Mouse (Mus musculus) activated CD4-positive, CD25-positive, alpha-beta regulatory T cell, adult 4 months (primary cell): ENCODE results near the gene Actr5. TPM values are rescaled to one million over a fixed set of nuclear protein-coding genes. Genes with fewer than 3 reads are reported as not detected.

Experiments
- ATAC-seq: one replicate; pipeline ENCODE4 v1.8.0; 2017
- polyA plus RNA-seq, 2 experiments: library from polyadenylated mRNA; unstranded; fragments of 100-300 nt; shearing (Covaris generic); gene quantifications; one replicate each; pipeline ENCODE4 v1.2.1; 2017

The Actr5 gene
- polyA plus RNA-seq, 2 experiments from 2014 or later, result 3.1 to 3.2 TPM

- peak; percentile 5 for ATAC-seq
Measured at GRCm38 (mm10) chr2:158667671-158668432, 43.2 kb downstream of the Actr5 start.

GRCm38 (mm10) chr2:158668433-158669010, 43.8 kb downstream of the Actr5 start:
- no peak for ATAC-seq

- ATAC-seq, result peak; percentile 40
Measured at GRCm38 (mm10) chr2:158669199-158670195, 44.8 kb downstream of the Actr5 start.

- no peak for ATAC-seq
Measured at GRCm38 (mm10) chr2:158670571-158670970, 45.9 kb downstream of the Actr5 start.

- ATAC-seq, result no peak
Measured at GRCm38 (mm10) chr2:158672829-158673228, 48.1 kb downstream of the Actr5 start.

GRCm38 (mm10) chr2:158673493-158673892, 48.8 kb downstream of the Actr5 start:
- no peak for ATAC-seq

GRCm38 (mm10) chr2:158674131-158674530, 49.4 kb downstream of the Actr5 start:
- no peak for ATAC-seq

- ATAC-seq, result no peak
Measured at GRCm38 (mm10) chr2:158674759-158675158, 50.1 kb downstream of the Actr5 start.

GRCm38 (mm10) chr2:158675161-158675560, 50.5 kb downstream of the Actr5 start:
- ATAC-seq, result no peak

- no peak for ATAC-seq
Measured at GRCm38 (mm10) chr2:158675907-158676533, 51.3 kb downstream of the Actr5 start.

- peak; percentile 25 for ATAC-seq
Measured at GRCm38 (mm10) chr2:158677946-158678345, 53.3 kb downstream of the Actr5 start.

GRCm38 (mm10) chr2:158679091-158679490, 54.4 kb downstream of the Actr5 start:
- no peak for ATAC-seq

GRCm38 (mm10) chr2:158680357-158680889, 55.7 kb downstream of the Actr5 start:
- no peak for ATAC-seq

- ATAC-seq, result no peak
Measured at GRCm38 (mm10) chr2:158681714-158682113, 57.0 kb downstream of the Actr5 start.

- no peak for ATAC-seq
Measured at GRCm38 (mm10) chr2:158682344-158683037, 57.8 kb downstream of the Actr5 start.

- peak; percentile 64 for ATAC-seq
Measured at GRCm38 (mm10) chr2:158683038-158683413, 58.3 kb downstream of the Actr5 start.

GRCm38 (mm10) chr2:158684247-158684843, 59.7 kb downstream of the Actr5 start:
- ATAC-seq, result no peak

- no peak for ATAC-seq
Measured at GRCm38 (mm10) chr2:158684910-158685309, 60.2 kb downstream of the Actr5 start.

GRCm38 (mm10) chr2:158686394-158686793, 61.7 kb downstream of the Actr5 start:
- no peak for ATAC-seq

GRCm38 (mm10) chr2:158687804-158688241, 63.1 kb downstream of the Actr5 start:
- no peak for ATAC-seq
